Mouse (Mus musculus) ES-Bruce4 (cell line): ENCODE data around the gene Tmem123.

Source experiments
- CTCF ChIP-seq: IDR thresholded peaks from one replicate; pipeline ENCODE4 v1.8.1; 2011; ENCODE audit warnings: low read depth, low read length
- EP300 ChIP-seq: IDR thresholded peaks from 2 replicates; pipeline ENCODE4 v1.6.1; 2011; ENCODE audit warnings: low read depth, low read length; ENCODE audit not compliant: insufficient read depth

DNA sequence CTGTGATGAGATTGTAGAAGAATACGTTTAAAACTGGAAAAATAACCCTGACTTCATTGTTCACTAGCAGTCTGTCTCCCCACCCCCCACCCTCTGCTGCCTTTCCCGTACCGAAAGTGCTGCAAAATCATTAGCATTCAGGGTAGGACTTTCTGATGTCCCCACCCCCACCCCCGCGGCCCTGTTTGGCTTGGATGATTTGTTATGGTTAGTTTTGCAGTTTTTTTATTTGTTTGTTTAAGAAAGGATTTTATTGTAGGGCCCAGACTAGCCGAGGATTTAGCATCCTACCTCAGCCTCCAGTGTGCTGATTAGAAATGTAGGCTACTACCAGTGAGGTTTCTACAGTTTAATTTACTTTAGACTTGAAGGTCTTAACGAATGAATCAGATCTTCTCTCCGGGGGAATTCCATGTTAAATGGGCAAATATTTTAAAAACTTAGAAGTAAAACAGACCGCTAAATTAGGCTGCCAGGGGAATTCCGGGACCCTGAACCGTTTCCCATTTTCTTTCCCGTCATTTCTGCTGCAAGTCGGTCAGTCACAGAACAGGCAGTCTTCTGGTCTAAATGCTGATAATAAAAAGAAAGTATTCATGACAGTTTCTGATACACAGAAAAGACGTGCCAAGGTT is 74.1 kb downstream of the Tmem123 start:
- TF ChIP-seq CTCF = no peak
- 0 out of 2 replicates have a peak, but pooled peaks have one; percentile 50 for TF ChIP-seq EP300
